Mouse (Mus musculus): ENCODE measurements around the gene Chn1. TPM values are rescaled to one million over a fixed set of nuclear protein-coding genes. Genes with fewer than 3 reads are reported as not detected.
A peak's percentile ranks its signal among the peaks of the same experiment; 100 is the strongest.

Chn1 gene
- polyA plus RNA-seq, 1 experiment = 1.7 TPM

DNA sequence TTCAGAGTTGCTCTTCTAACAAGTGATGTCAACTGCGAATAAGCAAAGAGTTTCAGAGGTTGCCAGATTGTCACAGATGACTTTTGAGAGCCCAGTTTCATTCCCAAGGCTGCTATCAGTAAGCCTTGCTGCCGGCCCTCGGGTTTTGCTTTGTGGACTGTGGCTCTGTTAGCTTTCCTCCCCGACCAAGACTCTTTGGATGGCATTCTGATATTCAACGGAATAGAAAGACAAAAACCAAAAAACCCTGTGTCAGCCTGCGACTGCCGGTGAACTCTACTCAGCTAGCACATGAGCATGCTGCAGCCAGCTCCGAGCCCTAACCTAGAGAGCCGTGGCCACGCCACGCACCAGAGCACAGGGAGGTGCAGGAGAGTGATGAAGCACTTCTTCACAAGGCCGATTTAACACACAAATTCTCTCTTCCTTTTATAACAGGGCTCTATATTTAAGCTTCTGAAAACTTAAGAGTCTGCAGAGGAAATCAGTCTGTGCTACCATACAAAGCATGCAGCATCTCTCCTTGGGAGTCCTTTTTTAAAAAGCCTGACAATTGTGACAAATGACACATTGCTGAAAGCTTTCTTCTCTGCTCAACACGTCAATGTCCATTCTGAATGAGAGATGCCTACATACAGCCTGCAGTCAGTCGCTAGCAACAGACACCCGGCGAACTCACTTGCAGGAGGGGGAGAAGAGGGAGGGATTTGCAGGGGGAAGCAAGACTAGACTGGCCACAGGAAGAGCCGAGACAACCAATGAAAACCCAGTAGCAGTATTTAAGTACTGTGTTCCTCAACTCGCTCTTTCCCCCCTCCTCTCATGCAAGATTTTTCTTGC, 115.2 kb downstream of the Chn1 start:
- Histone ChIP-seq H3K4me1 (ENCODE audit: control insufficient read depth, insufficient read depth, insufficient read length, low read length) (no peaks in the 10 kb centered on the region), H3K36me3 (ENCODE audit: control insufficient read depth, insufficient read depth, low read length) (no peaks in the 10 kb centered on the region), H3K4me3 (ENCODE audit: low read depth, low read length) (peak overlapping the region; percentile 18; the same call in 1 of the 2 replicates), H3K27me3 (ENCODE audit: control insufficient read depth, insufficient read depth, low read length) (no peaks in the 10 kb centered on the region), H3K27ac (ENCODE audit: insufficient read depth, low read depth, low read length) (no peak overlapping the region)
- WGBS = 51% methylated on average over 18 of the region's 18 CpGs
- TF ChIP-seq POLR2A (IDR thresholded peaks at IDR 0.05; ENCODE audit: low read depth, low read length) (no peak), CTCF (IDR thresholded peaks at IDR 0.05; ENCODE audit: extremely low read depth, insufficient read length, insufficient replicate concordance, low read depth, low read length) (no peak)

DNA sequence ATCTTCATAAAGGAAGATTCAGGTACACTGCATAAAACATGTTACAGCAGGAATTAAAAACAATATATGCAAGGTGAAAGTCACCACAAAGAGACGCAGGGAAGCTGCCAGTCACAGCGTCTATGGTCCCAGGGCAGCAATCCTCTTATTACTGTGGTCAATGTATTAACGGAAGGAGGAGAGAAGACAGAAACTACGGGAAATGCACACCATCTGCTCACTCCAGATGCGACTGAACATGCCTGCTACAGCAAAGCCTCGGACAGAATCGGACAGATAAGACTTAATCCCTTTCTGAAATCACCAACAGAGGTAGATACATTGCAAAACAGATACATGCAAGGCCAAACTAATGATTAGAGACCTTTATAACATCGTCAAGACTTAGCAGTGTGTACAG, 116.1 kb downstream of the Chn1 start:
- H3K27me3 ChIP-seq (ENCODE audit: control insufficient read depth, insufficient read depth, low read length) = no peaks in the 10 kb centered on the region
- H3K4me3 ChIP-seq (ENCODE audit: low read depth, low read length) = no peak overlapping the region
- H3K4me1 ChIP-seq (ENCODE audit: control insufficient read depth, insufficient read depth, insufficient read length, low read length) = no peaks in the 10 kb centered on the region
- no peaks in the 10 kb centered on the region for H3K36me3 ChIP-seq (ENCODE audit: control insufficient read depth, insufficient read depth, low read length)
- no peak overlapping the region for H3K27ac ChIP-seq (ENCODE audit: insufficient read depth, low read depth, low read length)
- TF ChIP-seq POLR2A (IDR thresholded peaks at IDR 0.05; ENCODE audit: low read depth, low read length) (no peak), CTCF (IDR thresholded peaks at IDR 0.05; ENCODE audit: extremely low read depth, insufficient read length, insufficient replicate concordance, low read depth, low read length) (no peak)
- WGBS = 68% methylated on average over 8 of the region's 8 CpGs

DNA sequence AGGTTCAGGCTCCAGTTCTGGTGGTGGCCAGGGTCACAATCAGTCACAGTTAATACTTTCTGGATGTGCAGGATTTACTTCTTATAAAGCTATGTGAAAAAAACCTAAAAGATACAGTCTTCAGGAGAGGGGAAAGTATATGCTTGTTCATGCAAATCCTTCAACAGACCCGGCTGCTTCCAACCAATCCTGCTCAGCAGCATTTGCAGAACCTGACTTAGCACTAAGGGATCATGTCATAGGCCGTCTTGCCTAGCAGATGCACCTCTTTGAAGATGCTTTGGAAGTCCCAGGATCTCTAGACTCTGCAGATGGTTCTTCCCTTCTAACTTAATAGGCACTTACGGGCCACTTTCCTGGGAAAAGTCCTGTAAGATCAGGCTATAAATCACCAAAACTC, 117.2 kb downstream of the Chn1 start:
- H3K36me3 ChIP-seq (ENCODE audit: control insufficient read depth, insufficient read depth, low read length) = no peaks in the 10 kb centered on the region
- H3K27ac ChIP-seq (ENCODE audit: insufficient read depth, low read depth, low read length) = no peak overlapping the region
- no peak for TF ChIP-seq CTCF (IDR thresholded peaks at IDR 0.05; ENCODE audit: extremely low read depth, insufficient read length, insufficient replicate concordance, low read depth, low read length)
- TF ChIP-seq POLR2A (IDR thresholded peaks at IDR 0.05; ENCODE audit: low read depth, low read length) = no peak
- H3K4me3 ChIP-seq (ENCODE audit: low read depth, low read length) = no peak overlapping the region
- H3K4me1 ChIP-seq (ENCODE audit: control insufficient read depth, insufficient read depth, insufficient read length, low read length) = no peaks in the 10 kb centered on the region
- WGBS = 78% methylated on average over 3 of the region's 3 CpGs
- H3K27me3 ChIP-seq (ENCODE audit: control insufficient read depth, insufficient read depth, low read length) = no peaks in the 10 kb centered on the region

DNA sequence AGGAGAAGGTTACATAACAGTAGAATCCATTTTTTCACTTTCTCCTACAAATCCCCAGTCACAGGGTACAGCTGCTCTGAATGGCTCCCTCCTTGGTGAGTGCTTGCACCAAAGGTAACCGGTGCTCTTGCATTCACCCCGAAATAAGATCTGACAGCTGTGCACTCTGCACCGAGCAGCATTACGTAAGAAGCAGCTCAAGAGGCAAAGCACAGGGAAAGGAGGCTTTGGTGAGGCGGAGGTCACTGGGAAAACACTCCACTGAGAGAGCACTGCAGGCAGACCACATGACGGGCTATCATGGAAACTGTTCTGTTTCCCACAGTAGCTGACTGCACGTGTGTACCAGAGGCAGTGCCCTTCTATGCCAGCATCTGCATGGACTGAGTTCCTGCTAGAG, 118.0 kb downstream of the Chn1 start:
- Histone ChIP-seq H3K27me3 (ENCODE audit: control insufficient read depth, insufficient read depth, low read length) (no peaks in the 10 kb centered on the region), H3K36me3 (ENCODE audit: control insufficient read depth, insufficient read depth, low read length) (no peaks in the 10 kb centered on the region), H3K4me3 (ENCODE audit: low read depth, low read length) (no peak overlapping the region), H3K4me1 (ENCODE audit: control insufficient read depth, insufficient read depth, insufficient read length, low read length) (no peaks in the 10 kb centered on the region), H3K27ac (ENCODE audit: insufficient read depth, low read depth, low read length) (no peak overlapping the region)
- no peak for TF ChIP-seq CTCF (IDR thresholded peaks at IDR 0.05; ENCODE audit: extremely low read depth, insufficient read length, insufficient replicate concordance, low read depth, low read length)
- TF ChIP-seq POLR2A (IDR thresholded peaks at IDR 0.05; ENCODE audit: low read depth, low read length) = no peak
- 53% methylated on average over 7 of the region's 7 CpGs for WGBS

DNA sequence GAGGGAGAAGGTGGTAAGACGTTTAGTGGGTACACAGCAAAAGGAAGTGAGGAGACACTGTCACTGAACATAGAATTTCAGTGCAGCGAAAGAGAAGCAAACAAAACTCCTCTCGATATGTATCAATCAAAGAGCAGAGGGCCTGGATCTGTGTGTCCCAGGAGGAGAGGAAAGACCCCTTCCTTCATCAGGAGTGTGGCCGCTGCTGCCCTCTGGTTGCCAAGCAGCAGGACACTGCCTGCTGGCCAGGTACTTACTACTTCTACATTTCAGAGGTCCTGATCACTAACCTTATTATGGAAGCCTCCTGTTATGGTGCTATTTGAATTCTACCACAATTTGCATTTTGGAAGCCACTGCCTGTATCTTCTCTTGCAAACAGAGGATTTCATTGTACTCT, 119.5 kb downstream of the Chn1 start:
- H3K4me1 ChIP-seq (ENCODE audit: control insufficient read depth, insufficient read depth, insufficient read length, low read length) = no peaks in the 10 kb centered on the region
- 79% methylated on average over 4 of the region's 4 CpGs for WGBS
- H3K4me3 ChIP-seq (ENCODE audit: low read depth, low read length) = no peak overlapping the region
- no peak overlapping the region for H3K27ac ChIP-seq (ENCODE audit: insufficient read depth, low read depth, low read length)
- no peak for TF ChIP-seq POLR2A (IDR thresholded peaks at IDR 0.05; ENCODE audit: low read depth, low read length)
- no peaks in the 10 kb centered on the region for H3K36me3 ChIP-seq (ENCODE audit: control insufficient read depth, insufficient read depth, low read length)
- H3K27me3 ChIP-seq (ENCODE audit: control insufficient read depth, insufficient read depth, low read length) = no peaks in the 10 kb centered on the region

DNA sequence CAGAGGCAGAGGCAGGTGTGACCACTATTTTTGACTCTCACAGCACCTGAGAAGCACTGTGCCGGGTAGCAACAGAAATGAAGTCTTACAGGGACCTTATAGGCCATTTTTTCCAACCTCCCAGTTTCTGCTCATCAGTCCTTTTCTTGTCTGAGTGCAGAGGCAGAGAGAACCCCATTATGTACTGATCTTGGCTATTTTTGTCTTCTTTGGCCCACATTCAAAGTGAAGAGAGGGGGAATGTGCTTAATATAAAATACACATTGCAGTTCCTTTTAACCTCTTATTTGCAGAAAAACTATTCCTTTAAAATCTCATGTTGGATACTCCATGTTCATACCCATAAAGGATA, 120.3 kb downstream of the Chn1 start:
- Histone ChIP-seq H3K4me3 (ENCODE audit: low read depth, low read length) (no peak overlapping the region), H3K27me3 (ENCODE audit: control insufficient read depth, insufficient read depth, low read length) (no peaks in the 10 kb centered on the region), H3K4me1 (ENCODE audit: control insufficient read depth, insufficient read depth, insufficient read length, low read length) (no peaks in the 10 kb centered on the region), H3K36me3 (ENCODE audit: control insufficient read depth, insufficient read depth, low read length) (no peaks in the 10 kb centered on the region), H3K27ac (ENCODE audit: insufficient read depth, low read depth, low read length) (peak overlapping the region; percentile 37; the same call in 1 of the 2 replicates)
- 65% methylated on average over 1 of the region's 1 CpGs for WGBS
- no peak for TF ChIP-seq POLR2A (IDR thresholded peaks at IDR 0.05; ENCODE audit: low read depth, low read length)
- TF ChIP-seq CTCF (IDR thresholded peaks at IDR 0.05; ENCODE audit: extremely low read depth, insufficient read length, insufficient replicate concordance, low read depth, low read length) = no peak

DNA sequence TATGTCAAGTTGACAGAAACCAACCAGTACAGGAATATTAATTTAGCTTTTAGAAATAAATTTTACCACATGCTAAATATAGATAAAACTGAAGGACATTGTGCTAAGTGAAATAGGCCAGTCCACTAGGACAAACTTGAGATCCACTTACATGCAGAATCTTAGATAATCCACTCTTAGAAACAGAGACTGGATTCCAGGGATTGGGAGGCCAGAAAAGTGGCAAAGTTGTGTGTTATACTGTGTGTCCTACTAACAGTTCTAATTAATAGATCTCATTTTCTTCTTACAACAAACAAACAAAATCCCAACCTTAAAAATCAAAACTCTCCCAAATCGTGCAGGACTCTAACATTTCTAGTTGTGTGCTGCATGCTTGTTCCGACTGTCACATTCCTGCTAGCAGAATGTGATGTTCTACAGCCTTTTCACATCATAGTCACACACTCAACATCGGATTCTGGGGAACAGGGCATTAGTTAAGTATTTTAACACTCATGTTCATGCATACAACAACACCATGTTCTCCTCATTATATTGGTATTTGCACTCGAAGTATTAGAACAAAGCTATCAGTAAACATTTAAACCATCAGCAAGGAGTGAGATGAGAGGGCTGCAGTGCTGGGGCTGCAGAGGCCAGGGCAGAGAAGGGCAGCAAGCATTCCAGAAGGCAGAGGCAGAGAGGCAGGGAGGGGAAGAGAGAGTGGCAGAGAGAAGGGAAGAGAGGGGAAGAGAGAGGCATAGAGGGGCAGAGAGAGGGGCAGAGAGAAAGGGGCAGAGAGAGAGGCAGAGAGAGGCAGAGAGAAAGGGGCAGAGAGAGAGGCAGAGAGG, 120.9 kb downstream of the Chn1 start:
- Histone ChIP-seq H3K27ac (ENCODE audit: insufficient read depth, low read depth, low read length) (peak overlapping the region; percentile 37; the same call in 1 of the 2 replicates), H3K27me3 (ENCODE audit: control insufficient read depth, insufficient read depth, low read length) (no peaks in the 10 kb centered on the region), H3K4me3 (ENCODE audit: low read depth, low read length) (no peak overlapping the region), H3K36me3 (ENCODE audit: control insufficient read depth, insufficient read depth, low read length) (no peaks in the 10 kb centered on the region), H3K4me1 (ENCODE audit: control insufficient read depth, insufficient read depth, insufficient read length, low read length) (no peaks in the 10 kb centered on the region)
- WGBS = 63% methylated on average over 4 of the region's 4 CpGs
- TF ChIP-seq POLR2A (IDR thresholded peaks at IDR 0.05; ENCODE audit: low read depth, low read length) = no peak
- no peak for TF ChIP-seq CTCF (IDR thresholded peaks at IDR 0.05; ENCODE audit: extremely low read depth, insufficient read length, insufficient replicate concordance, low read depth, low read length)
